Mouse (Mus musculus): ENCODE measurements around the gene Krt9.
"Not testable (repeated sequence)": the region's sequence is repeated elsewhere in the genome, so short reads cannot be mapped to it uniquely, and the experiment has no call there.

The Krt9 gene

DNA sequence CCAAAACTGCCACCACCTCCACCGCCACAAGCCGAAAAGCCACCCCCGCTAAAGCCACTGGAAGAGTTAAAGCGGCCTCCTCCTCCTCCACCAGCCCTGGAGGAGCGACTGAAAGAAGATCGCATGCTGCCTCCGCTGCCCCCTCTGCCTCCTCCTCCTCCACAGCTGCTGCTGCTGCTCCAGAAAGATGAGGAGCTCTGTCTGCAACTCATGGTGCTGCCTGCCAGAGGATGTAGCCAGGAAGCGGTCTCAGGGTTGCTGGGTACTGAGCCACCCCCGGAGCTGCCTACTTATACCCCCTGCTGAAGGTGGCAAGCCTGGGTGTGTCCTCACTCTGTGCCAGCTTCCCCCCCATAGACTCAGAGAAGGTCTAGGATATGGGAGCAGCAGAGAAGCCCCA lies at the start of gene Krt9:
TSS of gene Krt9 (minus strand) at position 255 of the 400 bp plus-strand sequence.
- DNase-seq (ENCODE audit: low read depth, low spot score): no peak

GRCm38 (mm10) chr11:100240272-100240671 lies 47.2 kb upstream of the Krt9 start:
- not testable (repeated sequence) for DNase-seq (ENCODE audit: low read depth, low spot score)

DNA sequence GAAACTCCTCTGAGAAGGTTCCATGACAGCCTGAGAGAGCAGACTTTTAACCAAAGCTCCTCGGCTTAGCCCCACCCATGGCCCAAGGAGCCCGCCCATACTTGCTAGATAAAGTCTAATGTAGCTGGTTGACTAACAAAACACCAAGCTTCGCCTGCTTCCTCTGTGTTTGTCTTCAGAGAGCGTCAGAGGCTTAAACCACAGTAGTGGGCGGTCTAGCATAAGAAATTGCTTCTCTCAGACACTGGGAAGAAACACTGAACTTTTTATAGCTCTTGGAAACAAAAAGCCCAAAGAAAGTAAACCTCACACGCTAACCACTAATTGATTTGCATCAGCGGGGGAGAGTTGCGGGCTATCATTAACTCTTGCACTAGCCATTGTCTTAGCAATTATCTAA lies 28.7 kb upstream of the Krt9 start:
- no peak for DNase-seq (ENCODE audit: low read depth, low spot score)

- DNase-seq (ENCODE audit: low read depth, low spot score): no peak
Measured at GRCm38 (mm10) chr11:100219304-100219703, 26.3 kb upstream of the Krt9 start.

- DNase-seq (ENCODE audit: low read depth, low spot score): no peak
Measured at GRCm38 (mm10) chr11:100208542-100208941, 15.5 kb upstream of the Krt9 start.

DNA sequence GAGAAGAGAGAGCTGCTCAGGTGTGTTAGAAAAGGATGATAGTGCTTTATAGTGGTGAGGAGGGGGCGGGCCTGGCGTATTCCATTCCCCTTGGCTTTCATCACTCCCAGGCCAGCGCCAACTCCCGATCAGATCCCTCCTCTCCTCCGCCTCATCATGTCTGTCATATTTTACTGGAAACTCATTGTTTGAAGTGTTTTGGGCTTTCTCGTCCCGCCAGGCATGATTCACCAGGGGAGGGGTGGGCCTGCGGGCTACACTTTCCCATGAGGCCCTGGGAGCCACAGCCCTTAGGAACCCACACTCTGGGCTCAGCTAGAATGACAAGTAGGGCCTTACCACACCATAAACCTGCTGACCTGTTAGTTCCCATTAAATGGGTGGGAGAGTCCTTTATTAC lies 14.5 kb upstream of the Krt9 start, which contains the start of gene Krt14:
TSS of gene Krt14 (minus strand) at position 51 of the 400 bp plus-strand sequence.
- DNase-seq (ENCODE audit: low read depth, low spot score): no peak

- DNase-seq (ENCODE audit: low read depth, low spot score): no peak
Measured at GRCm38 (mm10) chr11:100203448-100203847, 10.4 kb upstream of the Krt9 start.

GRCm38 (mm10) chr11:100202906-100203305 lies 9.9 kb upstream of the Krt9 start:
- no peak for DNase-seq (ENCODE audit: low read depth, low spot score)

- no peak for DNase-seq (ENCODE audit: low read depth, low spot score)
Measured at GRCm38 (mm10) chr11:100200104-100200820, 7.2 kb upstream of the Krt9 start.

DNA sequence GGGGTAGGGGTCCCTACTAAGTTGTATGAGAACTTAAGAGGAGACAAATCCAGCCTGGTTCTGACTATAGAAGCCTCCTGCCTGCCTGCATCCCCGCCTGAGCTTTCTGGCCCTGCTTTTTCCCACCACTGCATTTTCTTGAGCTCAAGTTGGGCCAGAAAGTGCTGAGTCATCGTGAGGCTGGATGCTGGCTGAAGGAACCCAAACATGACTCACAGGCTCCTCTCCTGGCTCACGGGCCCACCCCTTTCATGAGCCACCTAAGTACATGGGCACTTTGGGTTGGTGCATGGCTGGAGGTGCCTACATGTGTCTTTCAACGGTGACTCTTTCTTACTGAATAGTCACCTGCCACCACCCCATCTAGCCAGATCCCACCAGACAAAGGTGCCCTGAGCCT lies 5.6 kb upstream of the Krt9 start:
- DNase-seq (ENCODE audit: low read depth, low spot score): no peak

DNA sequence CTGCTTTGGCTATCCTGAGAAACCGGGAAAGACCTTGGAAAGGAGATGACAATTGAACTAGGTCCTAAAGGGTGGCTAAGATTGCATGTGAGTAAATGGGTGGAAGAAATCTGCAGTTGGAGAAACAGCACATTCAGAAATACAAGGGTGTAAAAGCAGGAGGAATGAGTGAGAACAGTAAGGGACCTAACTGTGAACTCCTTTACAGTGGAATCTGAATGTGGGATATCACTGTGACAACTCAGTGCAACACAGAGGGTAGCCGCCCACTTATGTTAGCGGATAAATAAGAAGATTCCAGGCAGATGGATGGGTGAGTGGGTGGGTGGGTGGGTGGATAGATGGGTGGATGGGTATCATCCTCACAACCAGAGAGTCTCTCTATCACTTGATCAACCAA lies 1.2 kb downstream of the Krt9 start:
- DNase-seq (ENCODE audit: low read depth, low spot score): no peak

DNA sequence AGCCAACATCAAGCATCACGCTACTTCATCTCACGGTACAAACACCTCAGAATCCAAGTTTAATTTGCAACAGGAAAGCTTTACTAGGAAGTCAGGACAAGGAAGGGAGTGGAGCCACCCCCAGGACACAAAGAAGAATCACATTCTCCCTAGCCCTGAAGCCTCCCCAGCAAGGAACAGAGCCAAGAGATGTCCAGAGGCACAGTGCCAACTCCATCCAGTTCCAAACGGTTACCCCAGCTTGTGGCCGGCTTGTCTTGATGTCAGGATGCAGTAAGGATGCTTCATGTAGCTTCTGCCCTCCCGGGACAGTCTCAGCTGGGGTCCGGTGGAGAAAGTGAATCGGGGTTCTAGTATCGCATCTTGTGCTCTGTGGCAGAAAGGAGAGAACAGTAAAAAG lies 6.3 kb downstream of the Krt9 start:
- no peak for DNase-seq (ENCODE audit: low read depth, low spot score)

- DNase-seq (ENCODE audit: low read depth, low spot score): no peak
Measured at GRCm38 (mm10) chr11:100181725-100182124, 11.3 kb downstream of the Krt9 start.

- DNase-seq (ENCODE audit: low read depth, low spot score): no peak
Measured at GRCm38 (mm10) chr11:100179260-100179659, 13.8 kb downstream of the Krt9 start.

DNA sequence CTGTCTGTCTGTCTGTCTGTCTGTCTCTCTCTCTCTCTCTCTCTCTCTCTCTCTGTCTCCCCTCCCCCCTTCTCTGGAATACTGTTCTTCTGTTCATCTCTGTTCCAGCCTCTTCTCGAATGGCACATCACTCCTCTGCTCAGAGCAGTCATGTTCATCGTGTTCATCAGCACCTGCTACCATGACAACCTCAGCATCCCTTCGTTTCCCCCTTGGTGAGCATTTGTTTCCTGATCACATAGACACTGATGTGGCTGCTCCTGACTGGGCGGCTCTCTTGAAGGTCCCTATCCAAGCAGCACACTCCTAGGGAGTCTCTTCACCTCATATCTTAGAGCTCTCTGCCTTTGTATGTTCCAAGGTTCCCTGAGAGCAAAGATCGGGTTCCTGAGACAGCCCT lies 14.7 kb downstream of the Krt9 start:
- no peak for DNase-seq (ENCODE audit: low read depth, low spot score)

- DNase-seq (ENCODE audit: low read depth, low spot score): no peak
Measured at GRCm38 (mm10) chr11:100176791-100177190, 16.3 kb downstream of the Krt9 start.

- DNase-seq (ENCODE audit: low read depth, low spot score): no peak
Measured at GRCm38 (mm10) chr11:100168765-100169762, 24.0 kb downstream of the Krt9 start.

DNA sequence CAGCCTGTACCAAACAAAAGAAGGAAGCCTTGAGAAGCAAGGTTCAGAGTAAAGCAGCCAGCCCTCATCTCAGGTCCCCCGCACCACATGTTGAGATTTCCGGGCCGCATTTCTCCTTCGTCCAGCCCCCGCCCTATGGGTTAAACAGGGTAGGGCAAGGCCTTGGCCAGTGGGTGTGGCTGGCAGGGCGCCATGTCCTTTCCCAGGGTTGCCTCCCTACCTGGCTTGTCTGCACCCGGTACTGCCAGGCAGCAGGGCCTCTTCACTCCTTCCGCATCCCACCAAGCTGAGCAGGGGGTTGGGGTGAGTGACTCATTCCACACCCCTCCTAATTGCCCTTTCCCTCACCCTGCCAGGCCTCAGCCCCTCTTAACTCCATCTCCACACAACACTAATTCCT lies 25.0 kb downstream of the Krt9 start:
- DNase-seq (ENCODE audit: low read depth, low spot score): no peak

DNA sequence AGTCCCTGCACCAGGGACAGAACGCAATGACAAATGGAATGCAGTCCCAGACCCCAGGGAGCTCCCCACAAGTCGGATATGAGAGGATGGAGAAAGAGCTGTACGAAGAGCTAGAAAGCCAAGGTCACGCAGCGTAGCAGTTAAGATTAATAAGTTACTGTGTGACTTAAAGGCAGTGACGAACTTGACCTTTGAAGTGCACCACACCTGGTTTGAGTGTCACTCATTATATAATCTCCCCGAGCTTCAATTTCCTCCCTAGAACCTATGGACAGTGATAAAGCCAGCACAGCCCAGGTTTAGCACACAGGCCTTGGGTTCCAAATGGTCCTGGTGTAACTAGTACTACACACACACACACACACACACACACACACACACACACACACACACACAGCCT lies 28.7 kb downstream of the Krt9 start:
- no peak for DNase-seq (ENCODE audit: low read depth, low spot score)

GRCm38 (mm10) chr11:100157908-100158477 lies 35.1 kb downstream of the Krt9 start:
- no peak for DNase-seq (ENCODE audit: low read depth, low spot score)

- no peak for DNase-seq (ENCODE audit: low read depth, low spot score)
Measured at GRCm38 (mm10) chr11:100157331-100157730, 35.7 kb downstream of the Krt9 start.
